Mouse (Mus musculus) urinary bladder, postnatal 25 days (tissue): ENCODE data around the gene Ugt1a9.
A peak's percentile ranks its signal among the peaks of the same experiment; 100 is the strongest.
"Not testable (repeated sequence)": the region's sequence is repeated elsewhere in the genome, so short reads cannot be mapped to it uniquely, and the experiment has no call there.

Experiments used
- DNase-seq: peaks from one replicate; pipeline ENCODE4 v3.0.0; 2022; ENCODE audit warnings: low spot score

Gene Ugt1a9

DNA sequence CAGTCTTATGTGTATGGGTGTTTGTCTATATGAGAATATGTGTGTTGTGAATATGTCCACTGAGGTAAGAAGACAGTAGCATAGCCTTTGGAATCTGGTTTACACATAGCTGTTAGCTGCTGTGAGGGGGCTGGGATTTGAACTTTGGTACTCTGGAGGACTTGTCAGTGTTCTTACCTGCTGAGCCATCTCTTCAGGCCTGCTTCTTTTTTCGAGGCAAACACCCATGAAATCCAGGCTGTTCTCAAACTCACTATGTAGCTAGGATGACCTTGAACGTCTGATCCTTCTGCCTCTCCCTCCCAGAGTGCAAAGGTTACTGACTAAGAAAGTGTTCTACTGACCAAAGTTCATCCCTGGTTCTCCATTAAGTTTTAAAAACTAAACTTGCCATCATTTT lies 35.1 kb downstream of the Ugt1a9 start:
- DNase-seq: no peak

- DNase-seq: not testable (repeated sequence)
Measured at GRCm38 (mm10) chr1:88109027-88109557, 38.5 kb downstream of the Ugt1a9 start.

- DNase-seq: not testable (repeated sequence)
Measured at GRCm38 (mm10) chr1:88109604-88110003, 39.0 kb downstream of the Ugt1a9 start.

DNA sequence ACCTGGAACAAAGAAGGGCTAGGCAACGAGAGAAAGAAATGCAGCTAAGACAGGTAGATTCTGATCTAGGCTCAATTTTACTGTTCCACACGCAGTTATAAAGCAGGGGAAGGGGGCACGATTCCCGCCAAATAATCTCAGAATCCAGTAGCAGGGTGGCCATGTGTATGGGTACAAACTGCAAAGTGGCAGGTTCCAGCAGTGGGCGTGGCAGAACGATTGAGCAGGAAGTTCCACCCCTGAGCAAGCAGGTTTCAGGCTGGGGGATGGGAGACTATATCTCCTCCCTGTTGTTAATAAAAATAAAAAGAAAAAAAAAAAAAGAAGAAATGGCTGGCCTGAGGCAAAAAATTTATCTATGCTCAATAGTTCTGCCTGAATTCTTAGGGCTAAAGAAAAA lies 42.2 kb downstream of the Ugt1a9 start:
- DNase-seq: not testable (repeated sequence)

DNA sequence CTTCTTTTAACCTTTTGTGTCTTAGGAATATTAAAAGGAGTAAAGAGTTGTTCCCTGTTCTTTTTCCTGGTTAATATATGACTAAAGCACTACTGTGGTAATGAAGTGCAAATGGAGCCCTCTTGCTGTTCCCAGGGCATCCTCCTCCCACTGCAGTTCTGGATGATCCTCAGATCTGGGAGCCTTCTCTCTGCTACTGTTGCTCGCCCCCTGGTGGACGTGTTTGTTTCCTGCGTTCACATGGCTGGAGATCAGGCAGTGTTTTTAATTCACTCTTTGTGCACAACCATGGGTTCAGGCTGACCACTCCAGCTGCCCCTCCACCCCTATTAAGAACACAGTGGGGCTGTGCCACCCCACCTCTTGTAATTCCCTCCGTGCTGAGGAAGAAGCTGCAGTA lies 50.0 kb downstream of the Ugt1a9 start:
- not testable (repeated sequence) for DNase-seq

GRCm38 (mm10) chr1:88121521-88121920 lies 50.9 kb downstream of the Ugt1a9 start:
- DNase-seq: not testable (repeated sequence)

- not testable (repeated sequence) for DNase-seq
Measured at GRCm38 (mm10) chr1:88125827-88126360, 55.3 kb downstream of the Ugt1a9 start.

DNA sequence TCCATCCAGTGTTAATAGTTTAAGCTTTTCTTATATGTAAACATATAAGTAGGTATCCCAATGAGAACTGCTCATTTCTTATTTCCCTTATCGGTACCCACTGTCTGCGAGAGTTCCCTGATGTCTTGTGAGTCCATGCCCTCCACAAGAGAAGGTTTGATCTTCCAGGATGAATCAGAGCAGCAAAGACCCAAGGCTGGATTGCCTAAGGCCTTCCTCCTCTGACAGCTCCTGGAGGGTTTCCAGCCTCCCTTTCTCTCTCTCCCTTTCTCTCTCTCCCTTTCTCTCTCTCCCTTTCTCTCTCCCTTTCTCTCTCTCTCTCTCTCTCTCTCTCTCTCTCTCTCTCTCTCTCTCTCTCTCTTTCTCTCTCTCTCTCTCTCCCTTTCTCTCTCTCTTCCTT lies 58.5 kb downstream of the Ugt1a9 start:
- DNase-seq: not testable (repeated sequence)

GRCm38 (mm10) chr1:88130223-88130622 lies 59.6 kb downstream of the Ugt1a9 start:
- not testable (repeated sequence) for DNase-seq

- no peak for DNase-seq
Measured at GRCm38 (mm10) chr1:88133908-88134456, 63.4 kb downstream of the Ugt1a9 start.

DNA sequence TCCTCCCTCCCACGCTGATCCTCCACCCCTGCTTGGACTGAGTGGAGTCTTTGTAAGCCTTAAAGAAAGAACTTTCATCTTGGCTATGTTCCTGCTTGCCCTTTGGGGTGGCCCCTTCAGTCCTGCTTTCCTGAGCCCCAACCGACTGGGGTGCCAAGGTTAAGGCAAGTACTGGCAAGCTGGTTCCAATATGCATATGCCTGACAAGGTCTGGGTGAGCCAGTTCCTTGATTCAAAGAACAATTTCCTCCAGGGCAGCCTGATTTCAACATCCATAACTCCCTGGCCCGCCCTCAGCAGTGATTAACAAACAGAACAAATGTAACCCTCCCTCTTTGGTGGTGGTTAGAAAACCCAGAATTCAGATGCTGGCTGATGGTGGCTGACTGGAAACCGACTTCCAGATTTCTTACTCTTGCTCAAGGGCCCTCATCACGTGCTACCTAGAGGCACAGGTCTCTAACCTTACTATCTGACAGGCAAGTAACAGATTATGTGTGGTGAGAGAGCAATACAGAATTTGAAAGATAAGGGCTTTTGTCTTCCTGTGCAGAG lies 63.9 kb downstream of the Ugt1a9 start, which contains the start of gene Ugt1a6a:
Ugt1a6a (plus strand) TSS at position 353 of the 555 bp plus-strand sequence.
- peak; percentile 47 for DNase-seq

- not testable (repeated sequence) for DNase-seq
Measured at GRCm38 (mm10) chr1:88135229-88135904, 64.8 kb downstream of the Ugt1a9 start.

- no peak for DNase-seq
Measured at GRCm38 (mm10) chr1:88136646-88137045, 66.0 kb downstream of the Ugt1a9 start.

GRCm38 (mm10) chr1:88137264-88137663 lies 66.7 kb downstream of the Ugt1a9 start:
- no peak for DNase-seq

- no peak for DNase-seq
Measured at GRCm38 (mm10) chr1:88138145-88138544, 67.5 kb downstream of the Ugt1a9 start.

- not testable (repeated sequence) for DNase-seq
Measured at GRCm38 (mm10) chr1:88140492-88140891, 69.9 kb downstream of the Ugt1a9 start.

- peak; percentile 54 for DNase-seq
Measured at GRCm38 (mm10) chr1:88143966-88144675, 73.5 kb downstream of the Ugt1a9 start.

- not testable (repeated sequence) for DNase-seq
Measured at GRCm38 (mm10) chr1:88145278-88145677, 74.7 kb downstream of the Ugt1a9 start.

DNA sequence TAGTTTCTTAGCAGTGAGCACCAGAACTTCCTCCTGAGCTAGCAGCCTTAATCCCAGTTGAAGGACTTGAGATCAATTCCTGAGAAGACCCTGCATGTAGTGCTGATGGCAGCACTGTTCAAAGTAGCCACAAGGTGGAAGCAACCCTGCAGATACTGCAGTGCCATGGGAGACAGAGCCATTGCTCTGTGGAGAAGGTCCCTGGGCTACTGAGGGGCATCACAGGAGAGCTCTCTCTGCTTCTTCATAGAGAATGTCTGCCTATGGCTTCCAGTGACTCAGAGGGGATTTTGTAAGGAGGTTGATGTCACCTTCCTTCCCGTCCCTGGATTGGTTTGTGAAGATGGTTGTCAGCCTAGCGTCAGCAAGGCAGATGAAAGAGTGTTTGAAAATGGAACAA lies 79.5 kb downstream of the Ugt1a9 start:
- not testable (repeated sequence) for DNase-seq

GRCm38 (mm10) chr1:88158430-88158829 lies 87.8 kb downstream of the Ugt1a9 start:
- no peak for DNase-seq

- no peak for DNase-seq
Measured at GRCm38 (mm10) chr1:88165711-88166110, 95.1 kb downstream of the Ugt1a9 start, which contains the start of gene Ugt1a5. TSS of gene Ugt1a5 (plus strand) at chr1:88166012.

DNA sequence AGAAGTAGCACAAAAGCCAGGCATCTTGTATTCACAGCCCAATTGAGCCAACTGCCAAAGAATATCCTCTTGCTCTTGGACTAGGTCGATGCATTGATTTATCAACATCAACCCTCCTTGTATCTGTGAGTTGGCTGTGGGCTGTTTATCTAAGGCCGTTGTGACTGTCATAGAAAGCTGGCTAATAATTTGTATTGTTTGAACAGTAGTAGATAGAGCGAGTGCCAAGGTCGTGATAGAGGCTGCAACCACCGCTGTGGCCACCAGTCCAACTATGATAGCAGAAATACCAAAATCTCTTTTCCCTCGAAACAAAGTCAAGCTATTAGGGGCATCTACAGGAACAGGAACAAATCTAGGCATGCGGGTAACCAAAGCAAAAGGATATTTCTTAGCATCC lies 101.6 kb downstream of the Ugt1a9 start:
- DNase-seq: not testable (repeated sequence)
